Mouse (Mus musculus): ENCODE results near the gene Ppp1r1b. TPM values are rescaled to one million over a fixed set of nuclear protein-coding genes. Genes with fewer than 3 reads are reported as not detected.

The Ppp1r1b gene
- polyA plus RNA-seq, 1 experiment from 2014 or later, result 0.53 TPM

DNA sequence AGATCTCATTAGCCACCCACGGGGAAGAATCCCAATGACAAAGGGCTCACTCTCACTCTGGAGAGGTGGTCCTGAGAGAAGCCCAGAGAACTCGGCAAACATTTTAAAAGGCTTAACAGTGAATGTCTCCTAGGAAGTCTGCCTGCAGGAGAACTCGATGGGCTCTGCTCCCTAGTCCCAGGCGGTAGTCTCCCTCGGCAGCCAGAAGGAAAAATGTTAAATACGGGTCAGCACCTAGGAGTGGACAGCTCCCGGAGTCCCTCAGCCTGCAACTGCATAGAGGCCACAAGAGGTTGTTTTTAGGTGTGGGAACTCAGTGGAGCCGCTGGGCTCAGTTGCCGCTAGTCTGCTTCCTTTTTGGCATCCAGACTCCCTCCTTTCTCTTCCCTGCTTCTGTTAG lies 24.3 kb upstream of the Ppp1r1b start:
- Histone ChIP-seq H3K4me3 (ENCODE audit: low read depth, low read length) (no peak overlapping the region), H3K27me3 (ENCODE audit: insufficient read depth, low read length) (peaks cover 99% of the 10 kb centered on the region), H3K4me2 (no peak overlapping the region), H3K9me3 (ENCODE audit: low read depth, low read length) (no peaks in the 10 kb centered on the region), H3K36me3 (ENCODE audit: insufficient read depth) (no peaks in the 10 kb centered on the region), H3K4me1 (ENCODE audit: insufficient read depth) (no peaks in the 10 kb centered on the region), H3K27ac (ENCODE audit: low read depth) (no peak overlapping the region), H3K9ac (no peak overlapping the region)
- TF ChIP-seq CTCF (IDR thresholded peaks at IDR 0.05; ENCODE audit: low read depth), result no peak
- WGBS, result 2% methylated on average over 9 of the region's 9 CpGs
- ATAC-seq (ENCODE audit: insufficient read depth) (no peak), DNase-seq (peak; percentile 75)

DNA sequence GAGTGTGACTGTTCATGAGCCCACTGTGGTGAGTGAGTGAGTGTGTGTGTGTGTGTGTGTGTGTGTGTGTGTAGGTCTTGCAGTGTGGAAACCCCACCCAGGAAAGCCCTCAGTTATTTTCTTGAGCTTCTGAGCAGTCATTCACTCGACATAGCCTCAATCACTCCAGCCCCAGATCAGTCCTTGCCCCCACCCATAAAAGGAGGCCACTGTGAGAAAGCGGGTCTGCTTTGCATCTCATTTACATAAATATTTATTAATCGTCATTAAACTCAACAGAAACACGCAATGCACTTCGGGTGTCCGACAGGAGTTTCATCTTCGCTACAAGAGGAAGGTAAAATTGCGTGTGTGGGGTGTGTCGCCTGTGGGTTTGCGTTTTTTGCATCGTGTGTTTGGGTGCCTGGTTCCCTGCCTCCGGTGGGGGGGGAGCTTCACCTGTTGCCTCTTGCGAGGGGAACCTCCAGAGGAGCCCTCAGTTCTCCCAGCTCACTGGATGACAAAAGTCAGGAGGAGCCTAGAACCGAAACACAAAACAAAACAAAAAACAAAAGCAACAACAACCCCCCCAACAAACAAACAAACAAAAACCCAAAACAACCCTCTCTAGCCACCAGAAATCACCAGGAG lies 22.9 kb upstream of the Ppp1r1b start:
- Histone ChIP-seq H3K9ac (no peak overlapping the region), H3K4me1 (ENCODE audit: insufficient read depth) (no peaks in the 10 kb centered on the region), H3K27me3 (ENCODE audit: insufficient read depth, low read length) (peaks cover 99% of the 10 kb centered on the region), H3K4me2 (no peak overlapping the region), H3K4me3 (ENCODE audit: low read depth, low read length) (no peak overlapping the region), H3K27ac (ENCODE audit: low read depth) (no peak overlapping the region), H3K9me3 (ENCODE audit: low read depth, low read length) (no peaks in the 10 kb centered on the region), H3K36me3 (ENCODE audit: insufficient read depth) (no peaks in the 10 kb centered on the region)
- WGBS, result 7% methylated on average over 14 of the region's 14 CpGs
- TF ChIP-seq CTCF (IDR thresholded peaks at IDR 0.05; ENCODE audit: low read depth), result no peak
- ATAC-seq (ENCODE audit: insufficient read depth) (no peak), DNase-seq (no peak)

DNA sequence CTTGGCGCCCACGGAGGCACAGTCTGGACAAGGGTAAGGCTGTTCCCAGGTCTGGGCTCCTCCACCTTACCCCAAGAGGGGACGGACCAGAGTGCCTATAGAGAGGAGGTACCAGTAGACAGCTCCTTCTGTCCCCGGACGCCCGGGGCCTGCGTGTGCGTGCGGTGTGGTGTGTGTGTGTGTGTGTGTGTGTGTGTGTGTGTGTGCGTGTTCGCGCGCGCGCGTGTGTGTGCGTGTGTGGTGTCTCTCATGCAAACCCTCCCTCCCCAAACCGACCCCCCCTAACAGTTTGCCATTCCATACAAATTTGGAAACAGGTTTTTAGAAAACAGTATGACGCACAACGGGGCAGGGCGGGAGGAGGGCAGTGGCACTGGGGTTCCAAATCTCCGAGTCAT lies 22.4 kb upstream of the Ppp1r1b start:
- DNase-seq (no peak), ATAC-seq (ENCODE audit: insufficient read depth) (no peak)
- peaks cover 99% of the 10 kb centered on the region for H3K27me3 ChIP-seq (ENCODE audit: insufficient read depth, low read length)
- no peak overlapping the region for H3K4me3 ChIP-seq (ENCODE audit: low read depth, low read length)
- H3K9me3 ChIP-seq (ENCODE audit: low read depth, low read length), result no peaks in the 10 kb centered on the region
- no peak overlapping the region for H3K27ac ChIP-seq (ENCODE audit: low read depth)
- TF ChIP-seq CTCF (IDR thresholded peaks at IDR 0.05; ENCODE audit: low read depth), result no peak
- H3K9ac ChIP-seq, result no peak overlapping the region
- H3K4me2 ChIP-seq, result no peak overlapping the region
- no peaks in the 10 kb centered on the region for H3K36me3 ChIP-seq (ENCODE audit: insufficient read depth)
- WGBS, result 3% methylated on average over 22 of the region's 22 CpGs
- H3K4me1 ChIP-seq (ENCODE audit: insufficient read depth), result no peaks in the 10 kb centered on the region

DNA sequence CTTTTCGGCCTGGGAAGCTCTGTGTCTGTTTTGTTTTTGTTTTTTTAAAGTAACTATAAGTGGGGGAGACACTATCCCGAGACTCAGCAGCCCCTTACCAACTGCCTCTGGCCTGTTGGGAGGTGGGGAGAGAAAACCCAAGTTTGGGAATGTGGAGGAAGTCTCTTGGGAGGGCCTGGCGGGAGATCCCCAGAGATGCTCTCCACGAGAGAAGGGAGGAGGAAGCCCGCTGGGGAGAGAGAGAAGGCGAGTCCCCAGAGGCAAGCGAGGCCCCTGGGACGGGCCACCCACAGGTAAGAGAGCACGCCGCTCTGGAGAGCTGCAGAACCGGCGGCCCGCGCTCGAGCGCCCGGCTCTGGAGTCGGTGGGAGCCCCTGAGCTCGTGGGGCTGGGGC lies 21.5 kb upstream of the Ppp1r1b start:
- no peak overlapping the region for H3K27ac ChIP-seq (ENCODE audit: low read depth)
- H3K4me1 ChIP-seq (ENCODE audit: insufficient read depth), result no peaks in the 10 kb centered on the region
- no peaks in the 10 kb centered on the region for H3K36me3 ChIP-seq (ENCODE audit: insufficient read depth)
- H3K9ac ChIP-seq, result no peak overlapping the region
- peak overlapping the region; percentile 24; the same call in 1 of the 2 replicates for H3K4me3 ChIP-seq (ENCODE audit: low read depth, low read length)
- 1% methylated on average over 19 of the region's 19 CpGs for WGBS
- peak overlapping the region; percentile 23; the same call in 1 of the 2 replicates for H3K4me2 ChIP-seq
- DNase-seq (no peak), ATAC-seq (ENCODE audit: insufficient read depth) (no peak)
- no peaks in the 10 kb centered on the region for H3K9me3 ChIP-seq (ENCODE audit: low read depth, low read length)
- TF ChIP-seq CTCF (IDR thresholded peaks at IDR 0.05; ENCODE audit: low read depth), result no peak
- H3K27me3 ChIP-seq (ENCODE audit: insufficient read depth, low read length), result peaks cover 99% of the 10 kb centered on the region

DNA sequence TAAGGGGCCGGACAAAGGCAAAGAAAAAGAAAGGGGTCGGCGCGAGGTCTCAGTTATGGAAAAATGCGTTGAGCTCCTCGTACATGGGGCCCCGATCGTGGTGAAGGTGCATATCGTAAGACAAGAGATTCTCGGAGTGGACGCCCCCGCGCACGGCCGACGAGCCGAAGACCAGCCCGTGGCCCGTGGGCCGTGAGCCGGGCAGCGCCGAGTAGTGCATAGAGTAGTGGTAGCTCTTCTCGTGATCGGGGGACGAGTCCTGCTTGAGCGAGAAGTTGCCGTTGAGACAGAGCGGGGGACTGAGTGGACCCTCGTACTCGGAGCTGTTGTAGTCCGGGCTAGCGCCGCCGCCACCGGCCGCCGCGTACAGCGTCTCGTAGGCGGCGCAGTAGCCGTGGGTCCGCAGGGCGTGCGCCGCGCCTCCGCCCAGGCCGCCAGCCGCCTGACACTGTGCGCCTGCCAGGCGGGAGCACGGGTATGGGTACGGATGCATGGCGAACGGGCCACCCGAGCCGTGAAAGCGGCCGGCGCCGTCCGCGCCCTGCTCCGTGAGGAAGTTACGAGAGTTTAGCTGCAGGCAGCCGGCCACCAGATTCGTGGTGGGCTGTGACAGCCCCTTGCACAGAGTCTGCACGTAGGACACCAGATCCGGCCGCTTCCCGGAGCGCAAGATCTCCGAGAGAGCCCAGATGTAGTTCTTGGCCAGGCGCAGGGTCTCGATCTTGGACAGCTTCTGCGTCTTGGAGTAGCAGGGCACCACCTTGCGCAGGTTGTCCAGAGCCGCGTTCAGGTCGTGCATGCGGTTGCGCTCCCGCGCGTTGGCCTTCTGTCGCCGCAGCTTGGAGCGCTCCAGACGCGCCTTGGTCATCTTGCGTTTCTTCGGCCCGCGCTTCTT lies 20.8 kb upstream of the Ppp1r1b start:
- ATAC-seq (ENCODE audit: insufficient read depth), result no peak; the same call in 1 of the 2 replicates

DNA sequence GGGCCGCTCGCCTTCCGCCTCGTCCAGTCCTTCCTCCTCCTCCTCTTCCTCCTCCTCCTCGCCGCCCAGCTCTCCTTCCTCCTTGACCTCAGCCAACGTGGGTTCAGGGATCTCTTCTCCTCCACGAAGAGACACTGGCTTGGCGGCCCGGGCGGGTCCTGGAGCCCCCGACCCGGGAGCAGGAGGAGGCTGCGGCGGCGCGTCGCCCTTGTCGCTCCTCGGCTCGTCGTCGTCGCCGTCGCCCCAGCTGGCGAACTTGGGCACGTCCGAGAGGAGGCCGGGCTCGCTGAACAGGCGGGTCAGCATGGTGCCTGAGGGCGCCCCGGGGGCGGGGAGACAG lies 20.2 kb upstream of the Ppp1r1b start:
- Histone ChIP-seq H3K27ac (ENCODE audit: low read depth) (no peak overlapping the region), H3K36me3 (ENCODE audit: insufficient read depth) (no peaks in the 10 kb centered on the region), H3K4me2 (peak overlapping the region; percentile 44), H3K9me3 (ENCODE audit: low read depth, low read length) (no peaks in the 10 kb centered on the region), H3K4me3 (ENCODE audit: low read depth, low read length) (peak overlapping the region; percentile 24), H3K4me1 (ENCODE audit: insufficient read depth) (no peaks in the 10 kb centered on the region), H3K9ac (no peak overlapping the region), H3K27me3 (ENCODE audit: insufficient read depth, low read length) (peaks cover 100% of the 10 kb centered on the region)
- ATAC-seq (ENCODE audit: insufficient read depth) (no peak), DNase-seq (no peak)
- TF ChIP-seq CTCF (IDR thresholded peaks at IDR 0.05; ENCODE audit: low read depth), result no peak
- WGBS, result 1% methylated on average over 30 of the region's 35 CpGs

More for the DNA sequence above, 20.8 kb upstream of the Ppp1r1b start:
- no peaks in the 10 kb centered on the region for H3K36me3 ChIP-seq (ENCODE audit: insufficient read depth)
- DNase-seq, result peak; percentile 22
- H3K4me2 ChIP-seq, result peak overlapping the region; percentile 44
- 1% methylated on average over 92 of the region's 97 CpGs for WGBS
- H3K9me3 ChIP-seq (ENCODE audit: low read depth, low read length), result no peaks in the 10 kb centered on the region
- H3K4me1 ChIP-seq (ENCODE audit: insufficient read depth), result no peaks in the 10 kb centered on the region
- H3K4me3 ChIP-seq (ENCODE audit: low read depth, low read length), result peak overlapping the region; percentile 24
- no peak overlapping the region for H3K9ac ChIP-seq
- no peak overlapping the region for H3K27ac ChIP-seq (ENCODE audit: low read depth)
- peaks cover 100% of the 10 kb centered on the region for H3K27me3 ChIP-seq (ENCODE audit: insufficient read depth, low read length)
- no peak for TF ChIP-seq CTCF (IDR thresholded peaks at IDR 0.05; ENCODE audit: low read depth)

DNA sequence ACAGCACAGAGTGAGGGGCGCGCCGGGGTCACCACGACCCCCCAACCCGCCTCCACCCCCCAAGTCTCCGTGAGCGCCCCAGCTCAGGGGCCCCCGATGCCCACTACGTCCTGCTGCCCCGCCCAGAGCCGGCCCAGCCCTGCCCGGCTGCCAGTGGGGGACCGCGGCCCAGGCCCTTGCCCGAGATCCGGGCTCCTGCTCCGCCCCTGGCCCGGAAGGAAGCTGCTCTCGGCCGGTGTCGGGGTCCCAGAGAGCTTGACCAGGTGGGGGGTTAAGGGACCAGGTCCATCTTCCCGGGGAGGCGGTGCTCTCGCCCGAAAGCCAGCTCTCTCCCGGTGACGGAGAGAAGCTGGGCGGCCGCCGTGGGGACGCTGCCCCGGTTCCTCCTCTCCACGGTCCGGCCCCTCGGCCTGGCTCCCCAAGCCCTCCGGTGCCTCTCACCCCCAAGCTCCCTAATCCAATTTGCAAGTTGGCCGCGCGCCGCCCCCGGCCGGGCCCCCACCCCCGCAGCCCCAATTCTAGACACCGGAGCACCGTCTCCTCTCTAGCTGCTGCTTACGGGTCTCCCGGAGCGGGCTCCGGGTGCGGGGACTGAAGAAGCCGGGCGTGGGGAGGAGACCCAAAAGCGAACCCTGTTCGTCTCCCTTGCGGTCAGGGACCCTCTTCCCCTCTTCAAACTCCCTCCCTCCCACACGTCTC lies 19.7 kb upstream of the Ppp1r1b start:
- H3K4me3 ChIP-seq (ENCODE audit: low read depth, low read length), result peak overlapping the region; percentile 24
- peak overlapping the region; percentile 44 for H3K4me2 ChIP-seq
- no peak overlapping the region for H3K9ac ChIP-seq
- no peaks in the 10 kb centered on the region for H3K9me3 ChIP-seq (ENCODE audit: low read depth, low read length)
- H3K36me3 ChIP-seq (ENCODE audit: insufficient read depth), result no peaks in the 10 kb centered on the region
- under 1% methylated on average over 54 of the region's 56 CpGs for WGBS
- no peak for DNase-seq
- no peak overlapping the region for H3K27ac ChIP-seq (ENCODE audit: low read depth)
- peaks cover 100% of the 10 kb centered on the region for H3K27me3 ChIP-seq (ENCODE audit: insufficient read depth, low read length)
- no peak for TF ChIP-seq CTCF (IDR thresholded peaks at IDR 0.05; ENCODE audit: low read depth)
- no peak for ATAC-seq (ENCODE audit: insufficient read depth)
- no peaks in the 10 kb centered on the region for H3K4me1 ChIP-seq (ENCODE audit: insufficient read depth)
